Mouse (Mus musculus) urinary bladder, postnatal 14 days (tissue): ENCODE results near the gene Sec62.
"Not testable (repeated sequence)": the region's sequence is repeated elsewhere in the genome, so short reads cannot be mapped to it uniquely, and the experiment has no call there.

Experiments
- DNase-seq: peaks from one replicate; pipeline ENCODE4 v3.0.0; 2021; ENCODE audit warnings: low spot score

Gene Sec62

GRCm38 (mm10) chr3:30831848-30832606, 39.4 kb downstream of the Sec62 start:
- no peak for DNase-seq

GRCm38 (mm10) chr3:30833254-30833653, 40.6 kb downstream of the Sec62 start:
- DNase-seq, result no peak

GRCm38 (mm10) chr3:30845755-30846154, 53.1 kb downstream of the Sec62 start:
- no peak for DNase-seq

GRCm38 (mm10) chr3:30847413-30847812, 54.7 kb downstream of the Sec62 start:
- DNase-seq, result no peak

GRCm38 (mm10) chr3:30851422-30851821, 58.7 kb downstream of the Sec62 start:
- no peak for DNase-seq

GRCm38 (mm10) chr3:30853596-30853995, 60.9 kb downstream of the Sec62 start:
- no peak for DNase-seq

GRCm38 (mm10) chr3:30855604-30856458, 63.2 kb downstream of the Sec62 start, which contains the start of gene Gpr160:
Gene Gpr160 (plus strand): TSS chr3:30855950.
- DNase-seq, result peak; percentile 74

GRCm38 (mm10) chr3:30859599-30859998, 66.9 kb downstream of the Sec62 start:
- DNase-seq, result not testable (repeated sequence)

- DNase-seq, result peak; percentile 34
Observed at GRCm38 (mm10) chr3:30860705-30861104, 68.0 kb downstream of the Sec62 start.

- DNase-seq, result no peak
Observed at GRCm38 (mm10) chr3:30863712-30864435, 71.2 kb downstream of the Sec62 start.

- no peak for DNase-seq
Observed at GRCm38 (mm10) chr3:30864640-30865039, 72.0 kb downstream of the Sec62 start.

GRCm38 (mm10) chr3:30868176-30868575, 75.5 kb downstream of the Sec62 start:
- no peak for DNase-seq

GRCm38 (mm10) chr3:30868625-30869024, 76.0 kb downstream of the Sec62 start:
- no peak for DNase-seq

- no peak for DNase-seq
Observed at GRCm38 (mm10) chr3:30869995-30870394, 77.3 kb downstream of the Sec62 start.
